Mouse (Mus musculus) kidney, embryonic 14.5 days (tissue): ENCODE results near the gene Bpi. TPM values are rescaled to one million over a fixed set of nuclear protein-coding genes. Genes with fewer than 3 reads are reported as not detected.

Experiments used
- ATAC-seq: fragments of 200-750 bp; cut with Nextera tagmentation; 2 replicates; pipeline ENCODE4 v1.8.0; 2017; ENCODE audit warnings: moderate number of reproducible peaks, mild to moderate bottlenecking, moderate TSS enrichment, moderate library complexity; ENCODE audit not compliant: low FRiP score, low TSS enrichment
- H3K27ac ChIP-seq: fragments of 300-500 bp; sonication (generic); 2 replicates; pipeline ENCODE4 v1.5.1; 2014; ENCODE audit warnings: low read depth, mild to moderate bottlenecking, low read length, moderate library complexity, mixed read lengths
- H3K27me3 ChIP-seq: fragments of 300-500 bp; sonication (generic); 2 replicates; pipeline ENCODE4 v1.6.1; 2014; ENCODE audit warnings: mild to moderate bottlenecking, low read length; ENCODE audit not compliant: control insufficient read depth, insufficient read depth
- H3K36me3 ChIP-seq: fragments of 300-500 bp; sonication (generic); 2 replicates; pipeline ENCODE4 v1.6.1; 2014; ENCODE audit warnings: low read length, mixed read lengths; ENCODE audit not compliant: control insufficient read depth, insufficient read depth
- H3K4me1 ChIP-seq: fragments of 300-500 bp; sonication (generic); 2 replicates; pipeline ENCODE4 v1.6.1; 2014; ENCODE audit warnings: low read length, mixed read lengths; ENCODE audit not compliant: control insufficient read depth, insufficient read depth
- H3K4me2 ChIP-seq: fragments of 300-500 bp; sonication (generic); replicated peaks from 2 replicates; pipeline ENCODE4 v1.6.1; 2014; ENCODE audit warnings: low read depth, mild to moderate bottlenecking, low read length
- H3K4me3 ChIP-seq: fragments of 300-500 bp; sonication (generic); 2 replicates; pipeline ENCODE4 v1.5.1; 2014; ENCODE audit warnings: mild to moderate bottlenecking, low read length
- H3K9ac ChIP-seq: fragments of 300-500 bp; sonication (generic); 2 replicates; pipeline ENCODE4 v1.6.1; 2014; ENCODE audit warnings: low read depth, mild to moderate bottlenecking, low read length, moderate library complexity
- H3K9me3 ChIP-seq: fragments of 300-500 bp; sonication (generic); 2 replicates; pipeline ENCODE4 v1.6.1; 2016; ENCODE audit warnings: low read length; ENCODE audit not compliant: control insufficient read depth
- WGBS: fragments of 180-500 bp; shearing (Covaris S2); extraction: QIAGEN DNeasy Blood & Tissue Kit; methylation state at CpG from one replicate; pipeline ENCODE4 v1.1.7; 2014; 5-methylcytosine and 5-hydroxymethylcytosine counted together
- polyA plus RNA-seq: library from polyadenylated mRNA; unstranded; fragments of >200 nt; fragmentation: Nextera tagmentation; extraction: Ambion mirVana; gene quantifications from 2 replicates; pipeline ENCODE4 v1.2.1, GENCODE M21; 2014

Bpi gene
- polyA plus RNA-seq, 1 experiment from 2014 or later: 0.19 TPM

GRCm38 (mm10) chr2:158273646-158274045 lies 15.8 kb downstream of the Bpi start:
- no peak overlapping the region for H3K4me3 ChIP-seq
- ATAC-seq: peak; percentile 50; the same call in 1 of the 2 replicates
- H3K4me1 ChIP-seq: peaks cover 23% of the 10 kb centered on the region
- no peaks in the 10 kb centered on the region for H3K27me3 ChIP-seq
- no peaks in the 10 kb centered on the region for H3K9me3 ChIP-seq
- WGBS: 10% methylated on average over 2 of the region's 2 CpGs
- H3K36me3 ChIP-seq: no peaks in the 10 kb centered on the region
- H3K27ac ChIP-seq: peak overlapping the region; percentile 51
- H3K4me2 ChIP-seq: no peak overlapping the region
- no peak overlapping the region for H3K9ac ChIP-seq

GRCm38 (mm10) chr2:158275349-158275748 lies 17.5 kb downstream of the Bpi start:
- Histone ChIP-seq H3K27me3 (no peaks in the 10 kb centered on the region), H3K9ac (no peak overlapping the region), H3K27ac (no peak overlapping the region), H3K36me3 (no peaks in the 10 kb centered on the region), H3K4me1 (peaks cover 23% of the 10 kb centered on the region), H3K9me3 (no peaks in the 10 kb centered on the region), H3K4me2 (no peak overlapping the region), H3K4me3 (no peak overlapping the region)
- ATAC-seq: no peak
- 91% methylated on average over 3 of the region's 3 CpGs for WGBS

GRCm38 (mm10) chr2:158275811-158276210 lies 17.9 kb downstream of the Bpi start:
- WGBS: 39% methylated on average over 4 of the region's 4 CpGs
- Histone ChIP-seq H3K4me2 (no peak overlapping the region), H3K9ac (no peak overlapping the region), H3K36me3 (no peaks in the 10 kb centered on the region), H3K27ac (no peak overlapping the region), H3K4me3 (no peak overlapping the region), H3K9me3 (no peaks in the 10 kb centered on the region), H3K4me1 (peaks cover 23% of the 10 kb centered on the region), H3K27me3 (no peaks in the 10 kb centered on the region)
- ATAC-seq: no peak

- H3K36me3 ChIP-seq: no peaks in the 10 kb centered on the region
- H3K4me1 ChIP-seq: peaks cover 23% of the 10 kb centered on the region
- ATAC-seq: no peak
- H3K27ac ChIP-seq: no peak overlapping the region
- WGBS: 25% methylated on average over 6 of the region's 6 CpGs
- H3K27me3 ChIP-seq: no peaks in the 10 kb centered on the region
- H3K4me2 ChIP-seq: no peak overlapping the region
- no peaks in the 10 kb centered on the region for H3K9me3 ChIP-seq
- H3K4me3 ChIP-seq: no peak overlapping the region
- H3K9ac ChIP-seq: no peak overlapping the region
Observed at GRCm38 (mm10) chr2:158276451-158276850, 18.6 kb downstream of the Bpi start.

GRCm38 (mm10) chr2:158276878-158277277 lies 19.0 kb downstream of the Bpi start:
- H3K9ac ChIP-seq: no peak overlapping the region
- H3K27me3 ChIP-seq: no peaks in the 10 kb centered on the region
- 59% methylated on average over 4 of the region's 4 CpGs for WGBS
- no peaks in the 10 kb centered on the region for H3K9me3 ChIP-seq
- no peak overlapping the region for H3K27ac ChIP-seq
- H3K36me3 ChIP-seq: no peaks in the 10 kb centered on the region
- no peak overlapping the region for H3K4me3 ChIP-seq
- H3K4me1 ChIP-seq: peaks cover 23% of the 10 kb centered on the region
- no peak overlapping the region for H3K4me2 ChIP-seq
- no peak for ATAC-seq

GRCm38 (mm10) chr2:158279656-158280055 lies 21.8 kb downstream of the Bpi start:
- WGBS: 93% methylated on average over 4 of the region's 4 CpGs
- H3K9me3 ChIP-seq: no peaks in the 10 kb centered on the region
- H3K36me3 ChIP-seq: no peaks in the 10 kb centered on the region
- no peak overlapping the region for H3K4me2 ChIP-seq
- H3K9ac ChIP-seq: no peak overlapping the region
- H3K27me3 ChIP-seq: no peaks in the 10 kb centered on the region
- peaks cover 16% of the 10 kb centered on the region for H3K4me1 ChIP-seq
- H3K4me3 ChIP-seq: no peak overlapping the region
- no peak for ATAC-seq
- H3K27ac ChIP-seq: no peak overlapping the region

GRCm38 (mm10) chr2:158281497-158282205 lies 23.8 kb downstream of the Bpi start:
- Histone ChIP-seq H3K27me3 (no peaks in the 10 kb centered on the region), H3K4me2 (no peak overlapping the region), H3K9me3 (no peaks in the 10 kb centered on the region), H3K4me3 (no peak overlapping the region), H3K9ac (no peak overlapping the region), H3K36me3 (no peaks in the 10 kb centered on the region), H3K27ac (no peak overlapping the region), H3K4me1 (peaks cover 9% of the 10 kb centered on the region)
- no peak for ATAC-seq
- WGBS: 54% methylated on average over 16 of the region's 16 CpGs

- H3K27ac ChIP-seq: no peak overlapping the region
- no peaks in the 10 kb centered on the region for H3K36me3 ChIP-seq
- H3K4me3 ChIP-seq: no peak overlapping the region
- no peak overlapping the region for H3K9ac ChIP-seq
- peaks cover 2% of the 10 kb centered on the region; the same call in 1 of the 2 replicates for H3K4me1 ChIP-seq
- WGBS: 78% methylated on average over 7 of the region's 7 CpGs
- no peak for ATAC-seq
- H3K9me3 ChIP-seq: no peaks in the 10 kb centered on the region
- no peak overlapping the region for H3K4me2 ChIP-seq
- no peaks in the 10 kb centered on the region for H3K27me3 ChIP-seq
Observed at GRCm38 (mm10) chr2:158283136-158283535, 25.2 kb downstream of the Bpi start.

GRCm38 (mm10) chr2:158283771-158284170 lies 25.9 kb downstream of the Bpi start:
- Histone ChIP-seq H3K27me3 (no peaks in the 10 kb centered on the region), H3K9ac (no peak overlapping the region), H3K27ac (no peak overlapping the region), H3K4me3 (no peak overlapping the region), H3K36me3 (no peaks in the 10 kb centered on the region), H3K4me2 (no peak overlapping the region), H3K9me3 (no peaks in the 10 kb centered on the region), H3K4me1 (no peaks in the 10 kb centered on the region)
- WGBS: 79% methylated on average over 6 of the region's 6 CpGs
- no peak for ATAC-seq
